Mouse (Mus musculus) CH12.LX (cell line): ENCODE data around the gene Vmo1. TPM values are rescaled to one million over a fixed set of nuclear protein-coding genes. Genes with fewer than 3 reads are reported as not detected.
A peak's percentile ranks its signal among the peaks of the same experiment; 100 is the strongest.

Source experiments
- DNase-seq: peaks from one replicate; pipeline ENCODE4 v3.0.0-alpha.2; 2013; ENCODE audit errors: extremely low read depth
- H3K27ac ChIP-seq: 2 replicates; pipeline ENCODE4 v1.5.1; 2012; ENCODE audit warnings: low read depth, mild to moderate bottlenecking, control low read depth, moderate library complexity; ENCODE audit not compliant: insufficient read depth
- H3K27me3 ChIP-seq: replicated peaks from 2 replicates; pipeline ENCODE3; 2012; ENCODE audit warnings: inconsistent platforms
- H3K36me3 ChIP-seq, 2 experiments: replicated peaks in 1 of 2; 2 replicates each; pipeline versions ENCODE3 to v1.6.1; 2012; ENCODE audit warnings: inconsistent platforms in 1 of 2, low read length in 1 of 2, mild to moderate bottlenecking in 1 of 2, mixed read lengths in 1 of 2, moderate library complexity in 1 of 2; ENCODE audit not compliant: control insufficient read depth in 1 of 2, insufficient read depth in 1 of 2
- H3K4me1 ChIP-seq, 2 experiments: 2 replicates each; pipeline ENCODE4 v1.6.1; 2012; ENCODE audit warnings: inconsistent platforms in 1 of 2, moderate library complexity in 1 of 2; ENCODE audit not compliant: insufficient read depth in 2 of 2, control insufficient read depth in 1 of 2
- H3K4me2 ChIP-seq: 2 replicates; pipeline ENCODE4 v1.6.1; 2012; ENCODE audit warnings: low read depth, mild to moderate bottlenecking, control low read depth; ENCODE audit not compliant: poor library complexity, insufficient read depth, severe bottlenecking
- H3K4me3 ChIP-seq, 3 experiments: fragments of 150-350 bp in 1 of 3; sonication (generic) in 1 of 3; replicated peaks in 1 of 3; 2 replicates each; pipeline versions ENCODE3 to v1.5.1; 2011 to 2012; ENCODE audit warnings: low read depth in 2 of 3, low read length in 2 of 3, mild to moderate bottlenecking in 2 of 3, moderate library complexity in 2 of 3, control low read depth in 1 of 3, improper control_type of control experiment in 1 of 3, inconsistent platforms in 1 of 3, mixed read lengths in 1 of 3; ENCODE audit not compliant: poor library complexity in 1 of 3
- H3K79me2 ChIP-seq: replicated peaks from 2 replicates; pipeline ENCODE4 v1.6.1; 2012; ENCODE audit warnings: mild to moderate bottlenecking, moderate library complexity; ENCODE audit not compliant: control insufficient read depth, poor library complexity, insufficient read depth, severe bottlenecking; ENCODE audit errors: extremely low read depth
- H3K9ac ChIP-seq: 2 replicates; pipeline ENCODE4 v1.6.1; 2012; ENCODE audit warnings: low read depth, mild to moderate bottlenecking, control low read depth, moderate library complexity; ENCODE audit not compliant: insufficient read depth
- H3K9me3 ChIP-seq: replicated peaks from 2 replicates; pipeline ENCODE3; 2012; ENCODE audit warnings: low read length, inconsistent platforms, mixed read lengths
- BHLHE40 ChIP-seq: IDR thresholded peaks from 2 replicates; pipeline ENCODE4 v1.6.1; 2011; ENCODE audit warnings: mild to moderate bottlenecking, low read depth, low read length, improper control_type of control experiment
- CHD2 ChIP-seq: IDR thresholded peaks from 2 replicates; pipeline ENCODE4 v1.6.1; 2011; ENCODE audit warnings: low read length, improper control_type of control experiment
- E2F4 ChIP-seq: IDR thresholded peaks from 2 replicates; pipeline ENCODE4 v1.6.1; 2011; ENCODE audit warnings: low read depth, low read length, improper control_type of control experiment; ENCODE audit not compliant: insufficient replicate concordance
- EP300 ChIP-seq: IDR thresholded peaks from 2 replicates; pipeline ENCODE4 v1.6.1; 2011; ENCODE audit warnings: low read length, improper control_type of control experiment
- ETS1 ChIP-seq: conservative IDR thresholded peaks from 2 replicates; pipeline ENCODE4 v1.6.1; 2012; ENCODE audit warnings: low read depth, mild to moderate bottlenecking, inconsistent platforms, low read length, improper control_type of control experiment, moderate library complexity
- HCFC1 ChIP-seq: IDR thresholded peaks from 2 replicates; pipeline ENCODE4 v1.6.1; 2012; ENCODE audit warnings: low read depth, mild to moderate bottlenecking, inconsistent platforms, low read length, improper control_type of control experiment
- MAFK ChIP-seq: IDR thresholded peaks from 2 replicates; pipeline ENCODE4 v1.6.1; 2011; ENCODE audit warnings: low read length, improper control_type of control experiment; ENCODE audit not compliant: insufficient replicate concordance
- MAZ ChIP-seq: IDR thresholded peaks from 2 replicates; pipeline ENCODE4 v1.6.1; 2012; ENCODE audit warnings: low read depth, mild to moderate bottlenecking, inconsistent platforms, low read length, improper control_type of control experiment, moderate library complexity
- MEF2A ChIP-seq: IDR thresholded peaks from 2 replicates; pipeline ENCODE4 v1.6.1; 2014; ENCODE audit warnings: low read depth, mild to moderate bottlenecking, inconsistent platforms, low read length, improper control_type of control experiment, borderline replicate concordance
- MYC ChIP-seq: IDR thresholded peaks from 2 replicates; pipeline ENCODE4 v1.6.1; 2011; ENCODE audit warnings: low read depth, mild to moderate bottlenecking, improper control_type of control experiment, low read length
- NRF1 ChIP-seq: IDR thresholded peaks from 2 replicates; pipeline ENCODE4 v1.6.1; 2014; ENCODE audit warnings: low read depth, mild to moderate bottlenecking, inconsistent platforms, low read length, improper control_type of control experiment, moderate library complexity
- PAX5 ChIP-seq: IDR thresholded peaks from 2 replicates; pipeline ENCODE4 v1.6.1; 2012; ENCODE audit warnings: low read length, inconsistent platforms, mixed read lengths
- POLR2A ChIP-seq: IDR thresholded peaks from 2 replicates; pipeline ENCODE4 v1.6.1; 2011; ENCODE audit warnings: low read depth, mild to moderate bottlenecking, improper control_type of control experiment, low read length
- POLR2AphosphoS2 ChIP-seq: IDR thresholded peaks from 2 replicates; pipeline ENCODE4 v1.6.1; 2011; ENCODE audit warnings: low read depth, low read length, improper control_type of control experiment
- RCOR1 ChIP-seq: conservative IDR thresholded peaks from 2 replicates; pipeline ENCODE4 v1.6.1; 2012; ENCODE audit warnings: low read depth, mild to moderate bottlenecking, inconsistent platforms, low read length, improper control_type of control experiment
- SIN3A ChIP-seq: IDR thresholded peaks from 2 replicates; pipeline ENCODE4 v1.6.1; 2012; ENCODE audit warnings: low read length, improper control_type of control experiment, inconsistent platforms
- TBP ChIP-seq: conservative IDR thresholded peaks from 2 replicates; pipeline ENCODE4 v1.6.1; 2011; ENCODE audit warnings: low read depth, low read length, improper control_type of control experiment
- TCF12 ChIP-seq: IDR thresholded peaks from 2 replicates; pipeline ENCODE4 v1.6.1; 2014; ENCODE audit warnings: low read depth, mild to moderate bottlenecking, inconsistent platforms, low read length, improper control_type of control experiment
- UBTF ChIP-seq: IDR thresholded peaks from 2 replicates; pipeline ENCODE4 v1.6.1; 2012; ENCODE audit warnings: low read depth, mild to moderate bottlenecking, inconsistent platforms, low read length, improper control_type of control experiment, moderate library complexity
- USF2 ChIP-seq: conservative IDR thresholded peaks from 2 replicates; pipeline ENCODE4 v1.6.1; 2011; ENCODE audit warnings: low read depth, low read length, improper control_type of control experiment
- ZKSCAN1 ChIP-seq: IDR thresholded peaks from 2 replicates; pipeline ENCODE4 v1.6.1; 2012; ENCODE audit warnings: low read depth, inconsistent platforms, low read length, improper control_type of control experiment, borderline replicate concordance
- ZMIZ1 ChIP-seq: IDR thresholded peaks from 2 replicates; pipeline ENCODE4 v1.6.1; 2012; ENCODE audit warnings: low read depth, mild to moderate bottlenecking, inconsistent platforms, low read length, improper control_type of control experiment
- ZNF384 ChIP-seq: IDR thresholded peaks from 2 replicates; pipeline ENCODE4 v1.6.1; 2012; ENCODE audit warnings: low read depth, low read length, improper control_type of control experiment, inconsistent platforms
- dilution Hi-C: fragments of 300-500 bp; cut with MboI; formaldehyde crosslinking; loops from 2 replicates; pipeline ENCODE4 v1.14.3; 2020; ENCODE audit warnings: low sequenced_read_pairs; ENCODE audit not compliant: extremely low pct_unique_long_range_greater_than_20kb, extremely low pct_ligation_motif_present
- in situ Hi-C: fragments of 300-500 bp; cut with MboI; formaldehyde crosslinking; loops from 3 replicates; pipeline ENCODE4 v1.14.3; 2019; ENCODE audit warnings: low sequenced_read_pairs, low pct_ligation_motif_present, low pct_unique_long_range_greater_than_20kb, mixed read lengths
- polyA plus RNA-seq: library from polyadenylated mRNA; unstranded; fragments of >175 nt; gene quantifications from 2 replicates; pipeline ENCODE4 v1.2.1, GENCODE M21; 2012; ENCODE audit warnings: low read depth; ENCODE audit not compliant: insufficient read length
- total RNA-seq, 2 experiments: library from RNA; depleted of rRNA; stranded (reverse); fragments of 300-350 nt in 1 of 2; fragments of >200 nt in 1 of 2; gene quantifications; 2 replicates each; pipeline ENCODE4 v1.2.3; 2012 to 2014

Gene Vmo1
- total and polyA plus RNA-seq, 3 experiments = 0.36 to 0.70 TPM; not detected in 1

DNA sequence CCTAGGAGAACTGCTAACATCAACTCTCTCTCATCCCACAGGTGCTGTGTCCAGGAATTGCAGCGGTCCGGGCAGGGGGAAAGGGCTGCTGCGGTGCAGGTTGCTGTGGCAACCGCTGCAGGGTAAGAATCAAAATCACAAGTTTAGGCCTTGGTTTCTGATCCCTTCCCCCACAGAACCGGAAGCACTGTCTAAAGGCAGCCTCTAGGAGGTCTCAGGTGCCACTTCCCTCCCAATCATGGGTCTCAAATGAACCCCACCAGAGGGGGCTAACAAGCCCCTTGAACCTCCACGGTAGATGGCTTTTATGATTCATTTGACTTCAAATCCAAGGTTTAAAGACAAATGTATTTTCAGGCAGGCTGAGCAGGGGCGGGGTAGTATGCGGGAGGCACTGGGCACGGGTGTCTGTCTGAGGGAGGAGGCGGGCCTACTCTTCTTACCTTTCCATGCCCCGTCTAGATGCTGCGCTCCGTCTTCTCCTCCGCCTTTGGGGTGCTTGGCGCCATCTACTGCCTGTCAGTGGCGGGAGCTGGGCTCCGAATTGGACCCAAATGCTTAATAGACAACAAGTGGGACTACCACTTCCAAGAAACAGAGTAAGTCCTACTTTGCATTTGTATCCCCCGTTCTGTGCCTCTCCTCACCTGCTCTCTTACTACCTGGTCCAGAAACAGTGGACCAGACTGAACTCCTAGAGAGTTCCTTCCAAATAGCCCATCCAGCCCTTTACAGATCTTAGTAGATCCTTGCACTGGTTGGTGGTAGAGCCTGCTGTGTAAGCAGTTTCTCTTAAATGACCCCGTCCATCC, 4.5 kb downstream of the Vmo1 start (continued):
- TF ChIP-seq NRF1 = no peak
- no peak; the same call in none of the 2 replicates for TF ChIP-seq TCF12
- 0 out of 2 replicates have a peak, but pooled peaks have one; percentile 39 for TF ChIP-seq UBTF
- TF ChIP-seq MYC = no peak
- no peak for TF ChIP-seq E2F4
- 0 out of 2 replicates have a peak, but pooled peaks have one; percentile 7 for TF ChIP-seq HCFC1
- no peak for TF ChIP-seq TBP
- TF ChIP-seq POLR2AphosphoS2 = no peak
- peak; percentile 87 for TF ChIP-seq MAFK
- TF ChIP-seq ZMIZ1 = peak; percentile 60; the same call in 1 of the 2 replicates
- TF ChIP-seq MAZ = peak; percentile 19; the same call in 1 of the 2 replicates
- TF ChIP-seq USF2 = no peak
- TF ChIP-seq ZKSCAN1 = no peak
- peak; percentile 73 for TF ChIP-seq CHD2
- peak; percentile 48; the same call in 1 of the 2 replicates for TF ChIP-seq POLR2A
- TF ChIP-seq MEF2A = peak; percentile 34; the same call in 1 of the 2 replicates

- Histone ChIP-seq H3K4me2 (no peak overlapping the region), H3K9me3 (no peaks in the 10 kb centered on the region), H3K4me1 (peaks cover 12 to 71% of the 10 kb centered on the region in 2 experiments), H3K4me3 (no peak overlapping the region), H3K79me2 (no peaks in the 10 kb centered on the region), H3K27me3 (no peaks in the 10 kb centered on the region), H3K36me3 (no peaks in the 10 kb centered on the region), H3K27ac (no peak overlapping the region), H3K9ac (no peak overlapping the region)
- TF ChIP-seq SIN3A (peak; percentile 55; the same call in 1 of the 2 replicates), MAFK (no peak), BHLHE40 (no peak), RCOR1 (0 out of 2 replicates have a peak, but pooled peaks have one; percentile 27), PAX5 (no peak), ZNF384 (peak; percentile 88), EP300 (peak; percentile 17; the same call in 1 of the 2 replicates), ETS1 (peak; percentile 36; the same call in 1 of the 2 replicates)
- in situ Hi-C loops = loop anchor here (5.0 to 10.0 kb wide), 2 partner anchors 95 to 182 kb away; partner anchors contain the start of genes Alox12e and Pelp1
- DNase-seq = peak; percentile 52
- dilution Hi-C loops = no loop called here
Observed at GRCm38 (mm10) chr11:70506962-70507515, 7.4 kb downstream of the Vmo1 start.
